Mouse (Mus musculus) bone marrow, adult 2 months (tissue): Measurements from ENCODE around the gene Lgals2.

Experiments used
- CTCF ChIP-seq: fragments of 200-500 bp; IDR thresholded peaks from 2 replicates; pipeline ENCODE4 v1.5.1; 2011; ENCODE audit warnings: low read length, control low read depth; ENCODE audit not compliant: control insufficient read depth, insufficient read depth
- POLR2A ChIP-seq: fragments of 200-500 bp; IDR thresholded peaks from 2 replicates; pipeline ENCODE4 v1.6.1; 2011; ENCODE audit warnings: low read depth, mild to moderate bottlenecking, control low read depth, low read length, borderline replicate concordance; ENCODE audit not compliant: control insufficient read depth

- no peak for TF ChIP-seq POLR2A
- no peak for TF ChIP-seq CTCF
Measured at GRCm38 (mm10) chr15:78829636-78830035, 25.7 kb downstream of the Lgals2 start.
